Mouse (Mus musculus) heart, embryonic 10.5 days (tissue): ENCODE results near the gene Banp. TPM values are rescaled to one million over a fixed set of nuclear protein-coding genes. Genes with fewer than 3 reads are reported as not detected.

Experiments used
- DNase-seq: peaks from one replicate; pipeline ENCODE4 v3.0.0-alpha.2; 2017; ENCODE audit warnings: low spot score
- H3K27ac ChIP-seq: fragments of 300-500 bp; sonication (generic); 2 replicates; pipeline ENCODE4 v1.5.1; 2016; ENCODE audit warnings: mild to moderate bottlenecking
- H3K27me3 ChIP-seq: fragments of 300-500 bp; sonication (generic); 2 replicates; pipeline ENCODE4 v1.6.1; 2016; ENCODE audit warnings: mild to moderate bottlenecking; ENCODE audit not compliant: poor library complexity, insufficient read depth, severe bottlenecking
- H3K36me3 ChIP-seq: fragments of 300-500 bp; sonication (generic); 2 replicates; pipeline ENCODE4 v1.6.1; 2016; ENCODE audit warnings: mild to moderate bottlenecking, moderate library complexity
- H3K4me1 ChIP-seq: fragments of 300-500 bp; sonication (generic); 2 replicates; pipeline ENCODE4 v1.6.1; 2016; ENCODE audit warnings: mild to moderate bottlenecking
- H3K4me3 ChIP-seq: fragments of 300-500 bp; sonication (generic); 2 replicates; pipeline ENCODE4 v1.5.1; 2016; ENCODE audit warnings: mild to moderate bottlenecking, moderate library complexity
- H3K9me3 ChIP-seq: fragments of 300-500 bp; sonication (generic); 2 replicates; pipeline ENCODE4 v1.6.1; 2016; ENCODE audit warnings: mild to moderate bottlenecking, moderate library complexity
- WGBS: fragments of 180-500 bp; shearing (Covaris S2); methylation state at CpG from one replicate; pipeline ENCODE4 v1.1.7; 2016; 5-methylcytosine and 5-hydroxymethylcytosine counted together
- polyA plus RNA-seq: library from polyadenylated mRNA; unstranded; fragments of >200 nt; fragmentation: Nextera tagmentation; extraction: Ambion mirVana; gene quantifications from 2 replicates; pipeline ENCODE4 v1.2.1, GENCODE M21; 2016

The Banp gene
- polyA plus RNA-seq, 1 experiment from 2014 or later, result 58.5 TPM

DNA sequence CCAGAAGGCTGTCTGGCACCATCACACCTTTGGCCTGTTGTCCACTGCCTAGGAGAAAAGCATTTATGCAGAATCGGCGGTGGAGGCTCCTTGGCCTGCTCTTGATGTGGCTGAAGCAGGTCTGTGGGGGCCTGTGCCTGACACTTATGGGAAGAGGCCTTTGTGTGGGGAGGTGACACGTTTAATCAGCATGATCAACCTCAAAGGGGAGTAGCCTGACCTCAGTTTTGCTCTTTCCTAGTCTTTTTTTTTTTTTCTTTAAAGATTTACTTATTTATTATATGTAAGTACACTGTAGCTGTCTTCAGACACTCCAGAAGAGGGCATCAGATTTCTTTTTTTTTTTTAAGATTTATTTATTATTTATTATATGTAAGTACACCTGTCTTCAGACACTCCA is 13.3 kb downstream of the Banp start:
- Histone ChIP-seq H3K4me1 (peaks cover 53% of the 10 kb centered on the region), H3K36me3 (no peaks in the 10 kb centered on the region), H3K4me3 (no peak overlapping the region), H3K27me3 (no peaks in the 10 kb centered on the region), H3K9me3 (no peaks in the 10 kb centered on the region), H3K27ac (no peak overlapping the region)
- no peak for DNase-seq
- 83% methylated on average over 3 of the region's 3 CpGs for WGBS

DNA sequence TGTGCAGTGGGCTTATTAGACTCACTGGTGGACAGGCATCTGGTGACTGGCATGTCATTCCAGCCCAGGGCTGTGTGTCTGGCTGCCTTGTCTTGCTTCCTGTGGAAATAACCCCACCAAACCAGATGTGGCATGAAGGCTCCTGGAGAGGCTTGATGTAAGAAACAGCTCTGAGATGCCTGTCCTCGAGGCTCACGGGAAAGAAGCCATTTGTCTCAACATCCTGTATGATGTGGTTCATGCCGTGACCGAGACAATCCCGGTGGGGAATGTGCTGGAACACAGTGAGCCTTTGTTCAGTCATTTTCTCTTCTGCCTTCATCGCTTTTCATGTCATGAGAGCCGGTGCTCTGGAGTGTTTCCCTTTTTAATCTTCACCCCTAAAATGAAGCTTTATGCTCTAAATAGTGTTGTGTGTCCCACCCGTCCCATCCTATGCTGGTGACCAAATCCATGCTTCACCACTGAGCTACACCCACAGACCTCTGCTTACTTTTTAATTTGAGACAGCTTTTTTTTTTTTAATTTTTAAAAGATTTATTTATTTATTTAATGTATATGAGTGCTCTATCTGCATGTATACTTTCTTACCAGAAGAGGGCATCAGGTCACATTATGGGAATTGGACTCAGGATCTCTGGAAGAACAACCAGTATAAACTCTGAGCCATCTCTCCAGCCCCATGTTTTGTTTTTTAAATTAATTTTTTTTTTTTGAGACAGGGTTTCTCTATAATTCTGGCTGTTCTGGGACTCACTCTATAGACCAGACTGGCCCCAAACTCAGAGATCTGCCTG is 15.4 kb downstream of the Banp start:
- no peaks in the 10 kb centered on the region for H3K36me3 ChIP-seq
- H3K9me3 ChIP-seq, result no peaks in the 10 kb centered on the region
- no peak for DNase-seq
- no peak overlapping the region for H3K27ac ChIP-seq
- 78% methylated on average over 8 of the region's 8 CpGs for WGBS
- H3K4me3 ChIP-seq, result no peak overlapping the region
- H3K4me1 ChIP-seq, result peaks cover 50% of the 10 kb centered on the region
- H3K27me3 ChIP-seq, result no peaks in the 10 kb centered on the region

DNA sequence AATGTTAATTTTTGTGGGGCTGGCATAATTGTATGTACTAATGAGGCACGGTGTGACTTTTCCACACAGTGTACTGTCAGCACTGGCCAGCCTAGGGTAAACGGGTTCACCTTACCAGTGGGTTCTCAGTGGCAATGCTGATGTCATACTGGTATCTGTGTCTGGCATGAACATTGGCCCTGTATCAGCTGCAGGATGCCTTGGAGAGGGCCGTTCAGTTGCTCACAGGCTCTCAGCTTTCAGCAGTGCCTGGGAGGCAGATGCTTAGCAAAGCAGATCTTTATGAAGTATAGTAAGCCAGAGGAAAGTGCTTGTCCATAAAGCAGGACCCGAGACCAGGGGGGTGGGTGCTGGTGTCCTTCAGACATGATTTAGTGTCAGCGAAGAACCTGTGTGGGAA is 16.6 kb downstream of the Banp start:
- Histone ChIP-seq H3K4me1 (peaks cover 58% of the 10 kb centered on the region), H3K36me3 (no peaks in the 10 kb centered on the region), H3K9me3 (no peaks in the 10 kb centered on the region), H3K27ac (peak overlapping the region; percentile 53; the same call in 1 of the 2 replicates), H3K4me3 (no peak overlapping the region), H3K27me3 (no peaks in the 10 kb centered on the region)
- DNase-seq, result no peak
- 66% methylated on average over 5 of the region's 5 CpGs for WGBS

DNA sequence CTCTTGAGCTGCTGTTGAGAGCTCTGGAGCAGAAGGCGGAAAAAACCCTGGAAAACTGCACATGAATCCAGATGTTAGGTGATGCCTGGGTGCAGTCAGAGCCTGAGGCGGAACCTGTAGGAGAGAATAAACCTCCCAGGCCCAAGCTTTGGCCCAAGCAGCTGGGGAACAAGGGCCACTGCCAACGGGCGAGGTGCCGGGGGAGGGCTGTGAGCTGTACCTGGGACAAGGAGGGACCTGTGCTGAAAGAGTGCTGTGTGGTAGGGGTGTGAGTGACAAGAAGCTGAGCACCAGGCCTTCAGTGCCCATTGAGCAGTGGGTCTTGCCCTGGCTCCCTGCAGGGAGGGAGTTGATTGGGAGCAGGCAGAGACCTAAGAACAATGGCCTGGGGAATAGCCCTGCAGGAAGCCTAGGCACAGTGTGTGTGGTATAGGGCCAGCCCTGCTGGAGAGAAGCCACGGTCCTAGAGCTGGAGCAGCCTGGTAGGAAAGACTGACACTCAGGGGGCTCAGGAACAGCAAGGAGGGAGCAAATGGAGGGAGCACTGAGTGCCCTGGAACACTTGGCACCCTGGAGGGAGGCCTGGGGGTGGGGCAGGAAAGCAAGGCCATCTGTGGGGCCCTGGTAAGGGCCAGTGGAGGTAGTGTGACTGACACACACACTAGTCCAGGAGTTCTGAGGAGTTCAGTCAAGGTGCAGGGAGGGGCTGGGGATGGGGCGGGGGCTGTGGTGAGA is 17.3 kb downstream of the Banp start:
- no peak for DNase-seq
- no peaks in the 10 kb centered on the region for H3K27me3 ChIP-seq
- WGBS, result 61% methylated on average over 7 of the region's 7 CpGs
- peaks cover 65% of the 10 kb centered on the region for H3K4me1 ChIP-seq
- no peaks in the 10 kb centered on the region for H3K9me3 ChIP-seq
- no peak overlapping the region for H3K4me3 ChIP-seq
- H3K36me3 ChIP-seq, result no peaks in the 10 kb centered on the region
- peak overlapping the region; percentile 53 for H3K27ac ChIP-seq

DNA sequence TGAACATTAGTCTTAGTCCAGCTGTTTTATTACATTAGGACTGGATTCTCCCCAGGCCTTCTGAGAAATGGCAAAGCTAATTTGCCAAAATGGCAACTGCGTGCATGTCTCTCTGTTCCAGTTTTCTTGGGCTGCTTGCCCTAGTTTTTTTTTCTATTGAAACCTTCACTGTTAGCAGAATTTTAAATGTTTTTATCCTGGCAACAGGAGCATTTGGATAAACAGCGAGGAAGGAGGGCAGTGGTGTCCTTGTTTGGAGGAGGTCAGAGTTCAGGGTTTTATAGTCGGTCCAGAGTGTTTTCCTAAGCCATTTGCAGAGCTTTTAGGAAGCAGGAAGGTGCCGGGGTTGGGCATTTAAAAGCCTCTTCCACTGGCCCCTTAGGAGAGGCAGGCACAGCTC is 18.4 kb downstream of the Banp start:
- H3K36me3 ChIP-seq, result peaks cover 2% of the 10 kb centered on the region; the same call in 1 of the 2 replicates
- H3K4me1 ChIP-seq, result peaks cover 63% of the 10 kb centered on the region
- WGBS, result 57% methylated on average over 4 of the region's 4 CpGs
- H3K27me3 ChIP-seq, result no peaks in the 10 kb centered on the region
- H3K9me3 ChIP-seq, result no peaks in the 10 kb centered on the region
- 0 out of 2 replicates have a peak overlapping the region, but pooled peaks have one; percentile 52 for H3K27ac ChIP-seq
- H3K4me3 ChIP-seq, result no peak overlapping the region
- no peak for DNase-seq

DNA sequence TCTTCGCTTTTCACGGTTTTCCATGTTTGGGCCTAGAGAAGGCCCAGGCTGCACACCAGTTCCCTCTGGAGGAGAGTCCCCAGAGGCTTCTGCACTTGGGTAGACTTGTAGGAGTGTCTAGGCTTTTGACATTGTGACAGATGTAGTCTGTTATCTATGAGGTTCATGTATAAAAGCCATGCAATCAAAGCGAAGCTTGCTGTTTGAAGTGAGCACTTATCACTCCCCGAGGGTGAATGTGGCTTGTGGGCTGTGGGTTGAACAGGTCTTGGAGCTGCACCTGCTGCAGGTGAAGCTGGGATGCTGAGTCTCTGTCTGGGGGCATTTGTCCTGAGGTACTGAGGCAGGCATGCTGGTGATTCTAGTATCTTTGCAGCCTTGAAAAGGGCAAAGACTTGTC is 19.0 kb downstream of the Banp start:
- DNase-seq, result no peak
- Histone ChIP-seq H3K36me3 (peaks cover 2% of the 10 kb centered on the region; the same call in 1 of the 2 replicates), H3K4me3 (no peak overlapping the region), H3K27ac (0 out of 2 replicates have a peak overlapping the region, but pooled peaks have one; percentile 52), H3K9me3 (no peaks in the 10 kb centered on the region), H3K4me1 (peaks cover 61% of the 10 kb centered on the region), H3K27me3 (no peaks in the 10 kb centered on the region)
- 58% methylated on average over 4 of the region's 4 CpGs for WGBS

DNA sequence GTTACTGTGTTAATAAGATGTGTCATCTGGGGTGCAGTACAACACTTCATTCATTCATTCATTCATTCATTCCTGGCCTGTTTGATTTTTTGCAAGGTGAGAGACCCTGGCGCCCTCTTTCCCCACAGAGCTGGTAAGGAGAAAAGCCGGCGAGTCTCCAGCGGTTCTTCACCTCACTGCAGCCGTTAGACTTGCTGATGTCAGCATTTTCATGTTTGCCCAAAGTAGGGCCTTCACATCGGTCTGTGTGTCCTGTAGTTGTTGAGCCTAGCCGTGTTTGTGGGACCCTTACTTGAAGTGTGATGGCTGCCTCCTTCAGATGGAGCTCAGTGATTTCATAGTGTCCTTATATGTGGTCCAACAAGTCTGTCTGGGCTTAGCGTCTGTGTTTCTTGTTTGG is 20.7 kb downstream of the Banp start:
- no peaks in the 10 kb centered on the region for H3K9me3 ChIP-seq
- H3K27ac ChIP-seq, result no peak overlapping the region
- H3K4me3 ChIP-seq, result no peak overlapping the region
- H3K27me3 ChIP-seq, result no peaks in the 10 kb centered on the region
- 88% methylated on average over 8 of the region's 8 CpGs for WGBS
- peaks cover 18% of the 10 kb centered on the region for H3K36me3 ChIP-seq
- peaks cover 50% of the 10 kb centered on the region for H3K4me1 ChIP-seq
- no peak for DNase-seq

DNA sequence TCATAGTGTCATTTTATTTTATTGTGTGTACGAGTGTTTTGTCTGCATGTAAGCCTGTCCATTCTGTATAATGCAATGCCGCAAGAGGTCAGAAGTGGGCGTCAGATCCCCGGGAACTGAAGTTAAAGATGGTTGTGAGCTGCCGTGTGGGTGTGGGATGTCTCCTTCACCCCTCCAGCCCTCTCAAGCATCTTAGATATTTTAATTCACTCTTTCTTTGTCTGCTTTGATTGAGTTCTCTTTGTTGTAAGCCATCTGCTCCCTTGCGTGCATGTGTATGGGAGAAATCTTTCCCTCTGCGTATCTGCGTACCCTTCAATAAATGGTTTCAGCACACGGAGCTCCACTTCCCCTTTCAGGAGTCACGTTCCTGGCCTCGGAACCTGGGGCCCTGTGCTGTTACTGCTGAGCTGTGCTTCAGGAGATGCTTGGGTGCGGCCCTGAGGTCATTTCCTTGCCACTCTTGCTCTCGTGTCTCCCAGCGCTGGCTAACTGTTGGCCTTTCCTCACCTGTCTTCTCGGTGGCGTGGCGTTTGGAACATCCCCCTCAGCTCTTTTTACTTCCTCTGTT is 22.0 kb downstream of the Banp start:
- Histone ChIP-seq H3K36me3 (peaks cover 31% of the 10 kb centered on the region), H3K27me3 (no peaks in the 10 kb centered on the region), H3K27ac (no peak overlapping the region), H3K4me3 (no peak overlapping the region), H3K4me1 (peaks cover 38% of the 10 kb centered on the region), H3K9me3 (no peaks in the 10 kb centered on the region)
- DNase-seq, result no peak
- 84% methylated on average over 17 of the region's 17 CpGs for WGBS

DNA sequence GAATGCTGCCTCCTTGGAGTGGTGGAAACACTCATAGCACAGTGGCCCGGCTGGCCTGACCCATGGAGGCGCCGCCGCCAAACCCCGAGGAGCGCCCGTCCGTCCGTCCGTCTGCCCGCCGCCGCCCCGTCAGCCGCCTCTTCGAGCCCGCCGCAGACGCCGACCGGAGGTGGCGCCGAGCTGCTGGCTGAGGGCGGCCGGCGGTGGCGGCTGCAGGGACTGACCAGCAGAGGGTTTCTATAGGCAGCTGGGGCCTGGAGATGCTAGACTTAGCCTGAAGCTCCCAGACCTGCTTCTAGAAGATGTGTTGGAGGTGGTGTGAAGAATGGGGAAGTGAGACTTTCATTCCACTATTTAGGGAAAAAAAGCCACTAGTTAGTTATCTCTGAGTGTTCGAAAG is 24.4 kb downstream of the Banp start:
- 93% methylated on average over 28 of the region's 28 CpGs for WGBS
- Histone ChIP-seq H3K4me3 (no peak overlapping the region), H3K27me3 (no peaks in the 10 kb centered on the region), H3K27ac (no peak overlapping the region), H3K4me1 (peaks cover 16% of the 10 kb centered on the region), H3K9me3 (no peaks in the 10 kb centered on the region), H3K36me3 (peaks cover 53% of the 10 kb centered on the region)
- DNase-seq, result no peak

DNA sequence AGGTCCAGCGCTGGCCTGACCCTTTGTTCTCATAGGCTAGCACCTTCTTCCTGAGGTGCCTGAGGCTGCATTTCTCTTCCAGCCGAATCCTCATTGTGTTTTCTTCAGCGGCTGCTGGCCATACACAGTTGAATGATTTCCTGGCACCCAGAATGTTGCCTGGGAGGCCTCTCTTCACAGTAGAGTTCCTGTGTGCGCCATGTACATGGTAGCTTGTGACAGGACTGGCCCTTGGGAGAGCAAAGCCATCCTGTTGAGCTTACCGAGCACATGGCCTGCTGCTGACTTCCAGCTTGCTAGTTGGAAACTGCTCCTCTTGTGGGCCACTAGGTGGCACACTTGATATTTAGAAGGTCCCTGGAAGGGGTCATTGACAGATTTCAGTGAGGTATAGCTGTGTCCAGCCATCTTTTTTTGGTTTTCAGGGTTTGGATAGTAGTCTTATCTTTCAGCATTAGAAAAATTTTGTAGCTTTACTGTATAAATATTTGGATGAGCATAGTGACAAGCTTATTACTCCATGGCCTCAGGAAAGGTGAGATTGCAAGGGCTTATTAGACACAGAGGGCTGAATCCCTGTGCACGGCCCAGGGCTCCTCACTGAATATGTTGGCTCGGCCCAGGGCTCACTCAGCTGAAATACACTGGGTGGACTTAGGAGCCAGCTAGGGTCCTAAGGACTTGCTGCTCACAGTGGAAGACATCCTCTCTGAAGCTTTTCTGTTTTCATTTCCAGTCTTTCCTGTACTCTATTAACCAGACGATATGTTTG is 28.5 kb downstream of the Banp start:
- Histone ChIP-seq H3K36me3 (peaks cover 89% of the 10 kb centered on the region), H3K27ac (0 out of 2 replicates have a peak overlapping the region, but pooled peaks have one; percentile 32)

DNA sequence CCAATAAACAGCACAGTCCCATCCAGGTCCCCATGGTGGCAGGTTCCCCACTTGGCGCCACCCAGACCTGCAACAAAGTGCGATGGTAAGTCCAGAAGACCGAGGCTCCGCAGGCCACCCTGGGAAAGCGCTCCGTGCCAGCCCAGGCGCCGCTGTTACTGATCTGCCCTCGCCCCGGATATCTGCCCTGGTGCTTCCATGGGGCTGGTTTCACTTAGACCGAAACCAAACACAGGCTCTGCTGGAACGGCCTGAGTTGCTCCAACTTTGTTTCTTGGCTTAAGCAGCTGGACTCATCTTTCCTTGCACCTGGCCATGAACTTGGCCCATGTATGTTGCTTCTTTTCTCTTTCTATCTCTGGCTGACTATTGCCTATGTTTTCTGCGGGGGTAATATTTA is 29.1 kb downstream of the Banp start:
- H3K4me3 ChIP-seq, result no peak overlapping the region
- DNase-seq, result no peak
- 96% methylated on average over 13 of the region's 13 CpGs for WGBS
- H3K4me1 ChIP-seq, result peaks cover 10% of the 10 kb centered on the region; the same call in 1 of the 2 replicates
- no peaks in the 10 kb centered on the region for H3K9me3 ChIP-seq
- H3K36me3 ChIP-seq, result peaks cover 95% of the 10 kb centered on the region
- no peaks in the 10 kb centered on the region for H3K27me3 ChIP-seq
- H3K27ac ChIP-seq, result no peak overlapping the region

More for the DNA sequence above, 28.5 kb downstream of the Banp start:
- no peak overlapping the region for H3K4me3 ChIP-seq
- peaks cover 10% of the 10 kb centered on the region; the same call in 1 of the 2 replicates for H3K4me1 ChIP-seq
- no peaks in the 10 kb centered on the region for H3K27me3 ChIP-seq
- WGBS, result 72% methylated on average over 8 of the region's 8 CpGs
- no peak for DNase-seq
- H3K9me3 ChIP-seq, result no peaks in the 10 kb centered on the region

DNA sequence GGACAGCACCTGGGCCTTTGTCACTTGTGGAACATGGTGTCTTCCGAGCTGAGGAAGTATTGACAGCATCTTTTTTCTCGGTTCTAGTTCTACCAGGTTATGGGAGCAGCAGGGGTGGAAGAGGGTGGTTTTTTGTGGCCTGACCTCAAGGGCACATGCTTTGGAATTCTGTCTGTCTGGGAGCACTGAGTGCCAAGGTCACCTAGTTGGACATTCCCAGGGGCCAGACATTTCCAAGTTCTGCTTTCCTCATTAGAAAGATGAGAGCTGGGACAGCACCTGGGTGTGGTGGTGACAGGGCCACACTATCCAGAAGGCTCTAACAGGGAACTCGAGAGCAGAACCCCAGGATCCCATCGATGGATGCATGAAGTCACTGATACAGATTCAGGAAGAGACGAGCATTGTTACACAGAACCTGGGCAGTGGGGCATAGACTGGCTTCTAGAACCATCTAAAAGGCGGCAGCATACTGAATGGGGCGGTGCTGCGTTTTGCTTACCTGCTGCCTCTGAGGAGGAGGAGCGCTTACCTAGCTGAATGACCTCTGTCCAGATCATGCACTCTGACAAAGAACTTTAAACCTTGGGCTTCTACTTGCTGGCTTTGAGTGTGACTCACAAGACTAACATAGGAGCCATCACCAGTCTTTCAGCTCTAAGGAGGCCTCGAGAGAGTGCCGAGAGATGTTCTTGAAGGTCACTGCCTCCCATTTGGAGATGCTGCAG is 31.4 kb downstream of the Banp start:
- H3K27ac ChIP-seq, result no peak overlapping the region
- peaks cover 10% of the 10 kb centered on the region; the same call in 1 of the 2 replicates for H3K4me1 ChIP-seq
- 85% methylated on average over 11 of the region's 11 CpGs for WGBS
- H3K4me3 ChIP-seq, result no peak overlapping the region
- H3K9me3 ChIP-seq, result no peaks in the 10 kb centered on the region
- DNase-seq, result no peak
- no peaks in the 10 kb centered on the region for H3K27me3 ChIP-seq
- peaks cover 94% of the 10 kb centered on the region for H3K36me3 ChIP-seq
